Mouse (Mus musculus) thymus, adult 2 months (tissue): ENCODE measurements around the gene Mapkapk3.

ENCODE experiments used
- CTCF ChIP-seq: fragments of 200-500 bp; IDR thresholded peaks from 2 replicates; pipeline ENCODE4 v1.5.1; 2012; ENCODE audit warnings: mild to moderate bottlenecking, control low read depth, low read length, moderate library complexity, borderline replicate concordance; ENCODE audit not compliant: control insufficient read depth, poor library complexity, insufficient read depth; ENCODE audit errors: extremely low read depth
- POLR2A ChIP-seq: fragments of 200-500 bp; IDR thresholded peaks from 2 replicates; pipeline ENCODE4 v1.6.1; 2012; ENCODE audit warnings: mild to moderate bottlenecking, low read length, control low read depth, moderate library complexity; ENCODE audit not compliant: control insufficient read depth, poor library complexity, insufficient read depth; ENCODE audit errors: extremely low read depth

DNA sequence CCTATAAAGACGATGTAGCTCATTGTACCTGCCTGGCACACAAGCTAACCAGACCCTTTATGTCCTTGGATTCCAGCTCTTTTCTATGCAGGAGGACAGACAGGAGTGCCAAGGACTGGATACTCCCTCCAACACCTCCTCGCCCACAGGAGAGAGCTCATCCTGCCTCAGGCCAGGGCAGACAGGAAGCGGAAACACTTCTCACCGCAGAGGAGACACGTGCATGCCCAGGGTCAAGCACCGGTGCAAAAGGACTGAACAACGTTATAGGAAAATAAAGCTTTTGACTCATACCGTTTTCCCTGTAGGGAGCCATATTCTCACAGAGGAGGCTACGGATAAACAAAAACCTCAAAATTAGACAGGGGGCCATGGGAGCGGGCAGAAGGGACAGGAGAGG, 16.5 kb downstream of the Mapkapk3 start:
- TF ChIP-seq POLR2A (no peak), CTCF (no peak)
